Mouse (Mus musculus): Measurements from ENCODE around the gene Fam167b.
A peak's percentile ranks its signal among the peaks of the same experiment; 100 is the strongest.

Gene Fam167b

GRCm38 (mm10) chr4:129578466-129578865 is at the start of gene Fam167b:
TSS of gene Fam167b (minus strand) at chr4:129578549.
- DNase-seq (ENCODE audit: low read depth, low spot score) = no peak

- no peak for DNase-seq (ENCODE audit: low read depth, low spot score)
Observed at GRCm38 (mm10) chr4:129626035-129626434, 47.7 kb upstream of the Fam167b start.

GRCm38 (mm10) chr4:129625496-129625895 is 47.1 kb upstream of the Fam167b start:
- no peak for DNase-seq (ENCODE audit: low read depth, low spot score)

GRCm38 (mm10) chr4:129625029-129625370 is 46.7 kb upstream of the Fam167b start:
- peak; percentile 74 for DNase-seq (ENCODE audit: low read depth, low spot score)

- DNase-seq (ENCODE audit: low read depth, low spot score) = peak; percentile 95
Observed at GRCm38 (mm10) chr4:129624281-129625028, 46.1 kb upstream of the Fam167b start.

- DNase-seq (ENCODE audit: low read depth, low spot score) = no peak
Observed at GRCm38 (mm10) chr4:129623681-129624091, 45.3 kb upstream of the Fam167b start, which contains the start of gene Ccdc28b. TSS of gene Ccdc28b (minus strand) at chr4:129623947.

GRCm38 (mm10) chr4:129622803-129623535 is 44.6 kb upstream of the Fam167b start:
- DNase-seq (ENCODE audit: low read depth, low spot score) = no peak

GRCm38 (mm10) chr4:129622120-129622802 is 43.9 kb upstream of the Fam167b start:
- DNase-seq (ENCODE audit: low read depth, low spot score) = no peak

- DNase-seq (ENCODE audit: low read depth, low spot score) = peak; percentile 82
Observed at GRCm38 (mm10) chr4:129621283-129621841, 43.0 kb upstream of the Fam167b start.

- no peak for DNase-seq (ENCODE audit: low read depth, low spot score)
Observed at GRCm38 (mm10) chr4:129620419-129621282, 42.3 kb upstream of the Fam167b start.

GRCm38 (mm10) chr4:129618786-129619691 is 40.7 kb upstream of the Fam167b start, which contains the start of gene Iqcc:
TSS of gene Iqcc (minus strand) at chr4:129619099.
- DNase-seq (ENCODE audit: low read depth, low spot score) = peak; percentile 97

- no peak for DNase-seq (ENCODE audit: low read depth, low spot score)
Observed at GRCm38 (mm10) chr4:129618031-129618430, 39.7 kb upstream of the Fam167b start.

- no peak for DNase-seq (ENCODE audit: low read depth, low spot score)
Observed at GRCm38 (mm10) chr4:129617121-129617641, 38.8 kb upstream of the Fam167b start.

- no peak for DNase-seq (ENCODE audit: low read depth, low spot score)
Observed at GRCm38 (mm10) chr4:129616631-129617030, 38.3 kb upstream of the Fam167b start.

GRCm38 (mm10) chr4:129615801-129616290 is 37.5 kb upstream of the Fam167b start:
- no peak for DNase-seq (ENCODE audit: low read depth, low spot score)

GRCm38 (mm10) chr4:129614093-129614492 is 35.7 kb upstream of the Fam167b start, which contains the start of gene Dcdc2b:
TSS of gene Dcdc2b (minus strand) at chr4:129614257.
- DNase-seq (ENCODE audit: low read depth, low spot score) = no peak

- DNase-seq (ENCODE audit: low read depth, low spot score) = no peak
Observed at GRCm38 (mm10) chr4:129610472-129610871, 32.1 kb upstream of the Fam167b start.

GRCm38 (mm10) chr4:129610026-129610425 is 31.7 kb upstream of the Fam167b start:
- no peak for DNase-seq (ENCODE audit: low read depth, low spot score)

GRCm38 (mm10) chr4:129609139-129609631 is 30.8 kb upstream of the Fam167b start:
- no peak for DNase-seq (ENCODE audit: low read depth, low spot score)
